Mouse (Mus musculus) CD8-positive naive resting alpha-beta T cell, adult 2 months (primary cell): ENCODE measurements around the gene Pde6h.
A peak's percentile ranks its signal among the peaks of the same experiment; 100 is the strongest.

Experiments
- DNase-seq, 2 experiments: peaks; one replicate each; pipeline ENCODE4 v3.0.0; 2022; ENCODE audit warnings: low read depth in 2 of 2, low spot score in 2 of 2

The Pde6h gene

DNA sequence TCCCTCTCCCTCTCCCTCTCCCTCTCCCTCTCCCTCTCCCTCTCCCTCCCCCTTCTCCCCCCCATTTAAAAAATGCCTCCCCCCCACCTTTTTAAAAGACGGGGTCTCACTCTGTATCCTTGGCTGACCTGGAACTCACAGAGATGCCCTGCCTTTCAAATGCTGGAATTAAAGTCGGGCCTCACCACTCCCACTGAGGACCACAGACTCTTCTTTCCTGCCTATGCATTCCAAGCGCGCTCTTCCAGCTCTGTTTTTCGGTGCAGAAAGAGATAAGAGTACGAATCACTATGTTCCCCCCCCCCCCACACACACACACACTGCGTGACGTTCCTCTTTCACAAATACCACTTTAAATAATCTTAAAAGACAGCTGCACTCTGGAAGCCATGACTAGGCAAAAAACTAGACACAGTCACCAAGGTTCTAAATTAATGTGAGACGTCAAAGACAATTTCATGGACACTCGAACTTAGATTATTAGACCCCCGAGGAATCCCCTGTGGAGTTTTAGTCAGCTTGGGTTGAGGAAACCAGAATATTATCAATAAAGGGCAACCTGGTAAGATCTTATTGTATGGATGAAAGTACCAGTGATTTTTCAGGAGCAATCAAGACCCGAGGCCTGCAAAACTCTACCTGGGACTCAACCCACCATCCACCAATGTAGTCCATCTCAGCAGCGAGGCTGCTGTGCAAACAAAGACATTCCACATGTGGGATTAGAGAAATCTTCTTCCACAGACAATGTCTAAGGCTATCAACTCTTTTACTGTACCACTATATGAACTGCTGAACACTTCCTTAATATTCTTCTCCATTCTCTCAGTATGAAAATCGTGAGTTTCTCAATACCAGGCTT, 15.9 kb downstream of the Pde6h start:
- no peak for DNase-seq

DNA sequence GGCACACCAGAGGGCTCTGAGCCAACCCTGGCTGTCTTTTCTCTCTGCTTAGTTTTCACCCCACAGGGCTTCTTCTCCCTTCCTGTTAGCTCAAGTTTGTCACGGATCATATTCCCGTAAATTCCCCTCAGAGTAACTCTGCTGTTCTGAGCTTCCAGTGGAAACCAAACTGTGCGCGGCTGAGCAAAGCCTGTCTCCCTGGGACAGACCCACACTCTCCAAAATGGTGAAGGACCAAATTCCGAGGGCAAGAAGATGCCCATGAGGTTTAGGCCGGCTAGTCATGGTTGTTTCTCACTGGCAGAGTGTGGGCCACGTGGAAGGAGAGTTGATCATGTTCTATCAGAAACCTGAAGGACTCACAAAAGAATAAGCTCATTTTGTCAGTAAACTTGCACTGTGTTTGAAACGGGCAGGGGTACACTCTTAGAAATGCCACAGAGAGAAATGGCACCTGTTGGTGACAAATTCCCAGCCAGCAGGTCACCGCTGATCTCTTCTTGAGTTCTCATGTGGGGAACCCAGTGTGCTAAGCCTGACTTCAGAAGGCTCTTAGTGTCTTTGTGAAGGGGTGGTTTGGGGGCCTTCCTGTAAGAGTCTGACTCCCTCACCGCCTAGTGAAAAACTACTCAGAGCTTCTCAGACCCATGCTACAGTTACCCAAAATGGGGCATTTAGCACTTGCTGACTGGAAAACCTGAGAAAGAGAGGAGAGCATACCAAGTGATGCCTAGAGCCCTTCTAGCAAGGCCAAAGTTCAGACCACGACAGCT, 16.7 kb downstream of the Pde6h start:
- peak; percentile 40 to 46 for DNase-seq

DNA sequence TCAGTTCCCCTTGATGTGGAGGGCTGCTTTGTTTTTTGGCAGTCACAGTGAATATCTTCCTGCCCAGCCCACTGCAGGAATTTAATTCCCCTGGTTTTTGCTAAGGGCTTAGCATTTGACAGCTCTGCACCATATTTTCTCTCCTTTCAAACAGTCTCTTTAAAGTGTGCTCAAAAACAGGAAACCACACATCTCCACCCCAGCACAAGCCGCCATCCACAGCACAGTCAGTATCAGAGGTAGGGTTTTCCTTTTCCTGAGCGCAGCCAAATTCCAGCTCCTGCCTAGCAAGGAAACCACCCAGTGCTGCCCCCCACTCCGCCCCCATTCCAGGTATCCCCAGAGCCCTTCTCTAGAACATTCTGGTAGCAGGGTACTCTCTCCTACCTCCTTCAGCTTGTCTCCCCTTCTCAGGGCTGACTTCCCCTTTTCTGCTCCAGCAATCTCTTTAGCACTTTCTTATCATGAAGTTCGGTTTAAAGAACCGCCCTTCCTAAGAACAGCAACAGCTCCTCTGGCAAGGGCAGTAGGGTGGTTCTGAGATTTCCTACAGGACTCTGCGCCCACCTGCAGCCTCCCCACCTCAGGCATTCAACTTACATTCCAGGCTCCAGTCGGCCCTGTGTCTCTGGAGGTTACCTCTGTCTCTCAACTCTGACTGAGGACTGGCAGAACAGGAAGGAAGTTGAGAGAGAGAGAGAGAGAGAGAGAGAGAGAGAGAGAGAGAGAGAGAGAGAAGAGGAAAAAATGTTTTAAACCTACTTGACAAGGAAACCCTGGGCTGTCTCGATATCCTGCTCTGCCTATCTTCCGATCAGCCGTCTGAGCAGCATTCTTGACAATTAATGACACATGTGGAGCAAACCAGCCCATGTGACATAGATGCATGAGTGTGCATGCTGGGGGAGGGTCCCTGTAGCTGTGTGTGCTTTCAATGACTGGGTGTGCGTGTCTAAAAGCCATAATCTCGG, 17.7 kb downstream of the Pde6h start, which contains the start of gene Arhgdib:
Arhgdib (minus strand) TSS at position 849 of the 971 bp plus-strand sequence.
- peak; percentile 58 to 66 for DNase-seq

DNA sequence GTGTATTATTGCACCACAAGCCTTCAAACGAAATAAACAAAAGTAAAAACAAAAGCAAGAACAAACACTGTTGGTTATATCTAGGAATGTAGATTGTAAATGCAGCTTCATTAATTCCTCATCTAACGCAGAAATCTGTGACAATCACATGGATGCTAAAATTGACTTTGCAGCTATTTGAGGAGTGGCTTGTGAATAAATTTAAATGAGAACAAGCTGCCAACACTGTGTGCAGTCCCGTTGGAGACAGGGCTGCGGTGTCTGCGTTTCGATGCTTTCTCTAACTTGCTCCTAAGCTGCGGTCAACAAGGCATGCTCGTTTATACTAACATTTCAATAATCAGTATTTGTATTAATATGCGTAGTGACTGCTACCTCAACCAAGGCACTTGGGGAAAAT, 18.6 kb downstream of the Pde6h start:
- no peak for DNase-seq

DNA sequence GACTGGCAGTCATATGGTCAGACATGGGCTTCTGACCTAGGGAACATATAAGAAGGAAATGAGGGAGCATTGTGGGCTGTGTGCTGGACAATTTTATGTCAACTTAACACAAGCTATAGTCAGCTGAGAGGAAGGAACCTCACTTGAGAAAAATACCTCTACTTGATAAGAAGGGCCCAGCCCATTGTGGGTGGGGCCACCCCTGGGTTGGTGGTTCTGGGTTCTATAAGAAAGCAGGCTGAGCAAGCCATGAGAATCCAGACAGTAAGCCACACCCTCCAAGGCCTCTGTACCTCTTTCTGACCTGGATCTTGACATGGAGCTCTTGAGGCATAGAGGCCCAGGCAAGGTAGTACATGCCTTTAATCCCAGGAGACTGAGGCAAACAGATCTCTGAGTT, 19.8 kb downstream of the Pde6h start:
- no peak for DNase-seq

DNA sequence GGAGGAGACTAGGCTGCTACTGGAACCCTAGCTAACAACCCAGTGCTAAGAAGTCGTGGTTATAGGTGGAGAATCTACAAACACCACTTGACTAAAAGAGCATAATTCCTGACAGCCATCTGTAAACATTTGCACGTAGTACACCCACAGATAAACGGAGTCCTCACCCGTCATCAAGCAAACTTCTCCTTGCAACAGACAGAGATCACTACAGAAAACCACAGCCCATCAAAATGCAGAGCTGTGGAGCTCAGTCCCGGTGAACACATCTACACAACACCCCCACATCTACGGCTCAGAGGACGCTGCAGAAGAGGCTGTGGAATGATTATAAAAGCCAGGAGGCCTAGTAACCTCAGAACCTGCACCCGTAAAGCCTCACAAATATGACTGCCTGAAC, 20.9 kb downstream of the Pde6h start:
- DNase-seq = peak in 1 of 2 experiments; percentile 47

DNA sequence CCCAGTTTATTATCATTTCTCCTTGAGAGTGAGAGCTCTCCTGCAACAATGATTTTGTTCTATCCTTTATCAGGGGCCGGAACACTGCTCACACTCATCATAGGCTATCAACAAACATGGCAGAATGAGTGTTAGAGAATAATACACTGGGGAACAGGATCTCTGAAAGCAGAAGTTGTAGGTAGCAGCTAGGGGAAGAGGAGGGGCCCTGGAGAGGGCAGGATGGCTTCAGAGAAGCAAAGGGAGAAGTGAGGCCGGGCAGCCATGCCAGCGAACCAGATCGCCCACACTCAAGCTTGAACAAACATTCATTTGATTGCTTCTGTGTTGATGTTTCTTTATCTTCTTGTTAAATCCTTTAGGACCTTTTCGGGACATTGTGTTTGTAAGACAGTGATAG, 22.6 kb downstream of the Pde6h start:
- no peak for DNase-seq

DNA sequence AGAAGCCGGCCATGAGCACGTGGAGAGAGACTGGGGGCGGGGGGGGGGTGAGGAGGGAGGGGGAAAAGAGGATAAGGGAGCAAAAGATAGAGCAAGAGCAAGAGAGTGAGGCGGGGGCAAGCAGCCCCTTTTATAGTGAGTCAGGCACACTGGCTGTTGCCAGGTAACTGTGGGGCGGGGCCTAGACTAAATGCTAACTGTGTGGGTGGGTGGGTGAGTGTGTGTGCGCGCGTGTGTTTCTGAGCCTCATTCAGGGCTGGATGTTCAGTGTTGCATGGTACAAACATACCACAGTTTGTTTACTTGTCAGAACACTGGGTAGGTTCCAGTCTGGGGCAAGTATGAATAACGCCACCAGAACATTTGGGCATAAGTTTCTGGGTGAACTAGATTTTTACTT, 23.3 kb downstream of the Pde6h start:
- DNase-seq = peak; percentile 53 to 68

DNA sequence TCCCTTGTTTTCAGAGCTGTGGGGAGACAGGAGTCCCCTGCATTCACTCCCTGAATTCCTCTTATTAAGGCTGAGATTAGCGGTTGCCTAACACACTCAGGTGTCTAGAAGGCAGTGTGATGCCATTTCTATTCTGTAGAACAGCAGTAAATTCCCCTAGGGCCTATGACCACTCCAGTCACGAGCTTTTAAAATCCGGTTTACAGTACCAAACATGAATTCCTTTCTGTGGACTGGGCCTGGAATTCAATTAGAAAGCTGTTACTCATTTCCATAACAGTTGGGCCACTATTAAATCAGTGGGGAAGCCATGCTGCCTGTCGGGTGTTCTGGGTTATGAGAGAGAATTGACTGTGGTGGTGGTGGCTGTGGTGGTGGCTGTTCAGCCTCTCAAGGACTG, 24.1 kb downstream of the Pde6h start:
- no peak for DNase-seq

DNA sequence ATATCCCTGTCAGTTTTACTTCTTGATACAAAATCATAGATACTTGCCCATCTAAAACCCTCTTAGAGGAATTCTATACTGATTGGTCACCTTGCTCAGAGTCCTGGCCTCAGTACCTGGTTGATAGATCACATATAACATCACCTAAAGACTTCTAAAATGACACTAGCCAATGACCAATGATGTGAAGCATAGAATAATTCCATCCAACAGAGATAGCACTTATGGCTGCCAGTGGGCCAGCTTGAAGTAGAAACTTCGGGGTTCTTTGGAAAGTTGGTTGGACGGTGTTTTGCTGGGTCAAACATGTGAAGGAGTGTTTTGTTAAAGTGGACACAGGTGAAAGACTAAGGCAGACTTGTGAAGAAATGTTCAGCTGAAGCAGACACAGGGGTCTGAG, 26.5 kb downstream of the Pde6h start:
- no peak for DNase-seq

DNA sequence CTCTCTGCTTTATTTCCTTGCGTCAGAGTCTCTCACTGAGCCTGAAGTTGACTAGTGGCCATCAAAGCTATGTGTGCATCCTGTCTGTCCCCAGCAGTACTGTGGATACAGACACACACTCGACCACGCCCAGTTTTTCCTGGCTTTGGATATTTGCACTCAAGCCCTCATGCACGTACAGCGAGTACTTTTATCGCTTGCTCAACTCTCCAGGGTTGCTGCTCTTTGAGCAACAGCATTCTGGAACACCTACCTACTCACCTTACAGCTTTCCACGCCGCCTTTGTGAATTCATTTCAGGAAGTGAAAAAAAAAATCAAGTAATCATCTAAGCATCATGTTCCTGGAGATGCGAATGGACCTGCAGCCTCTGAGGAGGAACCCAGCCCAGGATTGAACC, 29.3 kb downstream of the Pde6h start:
- no peak for DNase-seq

DNA sequence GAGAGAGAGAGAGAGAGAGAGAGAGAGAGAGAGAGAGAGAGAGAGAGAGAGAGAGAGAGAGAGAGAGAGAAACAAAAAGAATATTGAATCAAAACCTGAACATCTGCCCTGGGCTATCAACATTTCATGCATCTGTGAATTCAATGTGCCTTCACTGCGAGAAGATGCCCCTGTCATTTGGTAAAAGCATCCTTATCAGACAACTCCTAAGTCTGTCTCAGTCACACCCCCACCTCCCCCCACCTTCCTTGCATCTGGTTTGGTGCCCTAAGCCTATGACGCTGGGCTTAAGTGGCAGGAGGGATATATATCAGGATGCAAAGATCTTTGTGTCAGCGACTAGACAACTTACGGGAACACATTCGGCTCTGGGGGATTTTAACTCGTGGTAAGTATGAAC, 30.6 kb downstream of the Pde6h start:
- no peak for DNase-seq

DNA sequence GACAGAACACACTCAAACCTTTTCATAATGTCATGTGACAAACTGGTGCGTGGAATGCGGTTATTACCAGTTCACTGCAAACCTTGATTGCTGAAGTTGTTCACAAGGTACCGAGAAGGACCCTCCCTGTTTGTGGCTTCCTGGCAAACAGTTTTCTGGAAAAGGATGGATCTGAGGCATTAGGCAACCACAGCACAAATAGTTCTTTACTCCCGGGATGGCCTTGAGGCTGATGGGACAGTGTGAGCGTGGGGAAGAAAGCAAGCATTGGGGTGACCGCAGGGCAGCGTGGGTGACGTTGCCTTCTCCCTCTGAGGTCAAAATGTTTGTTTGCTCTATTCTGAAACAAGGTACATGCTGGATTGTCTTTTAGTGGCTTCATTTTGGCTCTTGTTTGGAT, 31.1 kb downstream of the Pde6h start:
- no peak for DNase-seq

DNA sequence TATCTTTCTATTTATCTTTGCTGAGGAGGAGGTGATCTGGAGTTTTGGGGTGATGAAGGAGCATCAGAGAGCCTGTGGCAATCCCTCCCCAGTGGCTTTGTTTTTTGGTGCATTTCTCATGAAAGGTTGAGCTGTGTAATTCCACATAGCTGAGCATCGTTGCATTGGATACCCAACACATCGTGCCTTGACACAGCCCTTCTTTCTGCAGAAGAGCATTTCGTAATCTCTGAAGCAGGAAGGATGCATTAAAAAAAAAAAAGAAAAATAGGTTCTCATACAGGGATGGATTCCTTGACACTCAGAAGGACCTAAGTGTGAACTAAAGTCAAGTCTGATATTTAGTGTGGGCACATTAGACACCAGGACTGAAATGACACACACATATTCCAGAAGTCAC, 31.6 kb downstream of the Pde6h start:
- DNase-seq = no peak

DNA sequence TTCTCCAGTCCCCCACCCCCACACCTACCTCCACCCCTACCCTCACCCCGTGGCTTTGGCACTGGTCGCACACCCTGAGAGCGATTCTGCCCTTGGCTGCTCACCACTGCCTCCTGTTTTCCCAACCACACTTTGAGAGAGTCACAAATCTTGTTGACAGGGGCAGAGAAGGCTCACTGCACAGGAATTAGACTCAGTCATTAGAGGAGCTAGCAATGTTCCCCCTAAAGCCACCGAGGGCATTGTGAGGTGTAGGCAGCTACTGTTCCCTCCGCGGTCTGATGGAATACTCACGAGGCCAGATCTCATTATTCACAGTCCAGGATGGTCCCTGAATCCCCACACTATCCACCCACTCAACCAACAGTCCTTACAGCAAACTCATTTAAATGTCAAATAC, 33.4 kb downstream of the Pde6h start:
- no peak for DNase-seq

DNA sequence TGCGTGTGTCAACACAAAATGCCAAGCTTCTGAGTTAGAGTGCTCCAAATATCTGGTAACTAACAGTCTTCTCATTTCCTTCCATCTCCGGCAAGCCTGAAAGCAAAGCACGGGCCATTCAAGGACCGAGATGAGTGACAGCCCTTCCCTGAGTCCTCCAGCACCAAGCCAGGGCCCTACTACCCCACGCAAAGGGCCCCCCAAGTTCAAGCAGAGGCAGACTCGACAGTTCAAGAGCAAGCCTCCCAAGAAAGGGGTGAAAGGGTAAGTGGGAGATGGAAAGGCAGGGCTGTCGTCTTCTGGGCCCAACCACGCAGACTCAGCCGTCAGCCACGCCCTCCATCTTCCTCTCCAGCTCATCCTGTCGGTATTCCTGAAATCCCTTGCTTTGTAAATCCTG, 35.5 kb downstream of the Pde6h start:
- DNase-seq = no peak

DNA sequence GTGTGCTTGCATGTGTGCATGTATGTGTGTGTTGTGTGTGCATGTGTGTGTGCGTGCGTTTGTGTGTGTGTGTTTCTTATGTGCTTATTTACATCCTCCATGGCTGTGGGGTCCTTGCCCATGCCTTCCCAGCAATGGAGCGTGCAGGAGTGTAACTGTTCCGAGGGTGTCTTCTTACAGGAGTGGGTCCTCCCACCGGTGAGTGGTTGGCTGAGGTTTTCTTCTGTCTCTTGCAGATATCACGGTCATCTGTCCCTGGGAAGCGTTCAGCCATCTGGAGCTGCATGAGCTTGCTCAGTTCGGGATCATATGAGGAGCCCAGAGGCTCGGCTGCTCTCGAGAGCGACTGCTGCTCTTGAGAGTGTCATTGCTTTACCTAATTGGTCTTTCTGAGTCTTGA, 39.3 kb downstream of the Pde6h start:
- DNase-seq = no peak

DNA sequence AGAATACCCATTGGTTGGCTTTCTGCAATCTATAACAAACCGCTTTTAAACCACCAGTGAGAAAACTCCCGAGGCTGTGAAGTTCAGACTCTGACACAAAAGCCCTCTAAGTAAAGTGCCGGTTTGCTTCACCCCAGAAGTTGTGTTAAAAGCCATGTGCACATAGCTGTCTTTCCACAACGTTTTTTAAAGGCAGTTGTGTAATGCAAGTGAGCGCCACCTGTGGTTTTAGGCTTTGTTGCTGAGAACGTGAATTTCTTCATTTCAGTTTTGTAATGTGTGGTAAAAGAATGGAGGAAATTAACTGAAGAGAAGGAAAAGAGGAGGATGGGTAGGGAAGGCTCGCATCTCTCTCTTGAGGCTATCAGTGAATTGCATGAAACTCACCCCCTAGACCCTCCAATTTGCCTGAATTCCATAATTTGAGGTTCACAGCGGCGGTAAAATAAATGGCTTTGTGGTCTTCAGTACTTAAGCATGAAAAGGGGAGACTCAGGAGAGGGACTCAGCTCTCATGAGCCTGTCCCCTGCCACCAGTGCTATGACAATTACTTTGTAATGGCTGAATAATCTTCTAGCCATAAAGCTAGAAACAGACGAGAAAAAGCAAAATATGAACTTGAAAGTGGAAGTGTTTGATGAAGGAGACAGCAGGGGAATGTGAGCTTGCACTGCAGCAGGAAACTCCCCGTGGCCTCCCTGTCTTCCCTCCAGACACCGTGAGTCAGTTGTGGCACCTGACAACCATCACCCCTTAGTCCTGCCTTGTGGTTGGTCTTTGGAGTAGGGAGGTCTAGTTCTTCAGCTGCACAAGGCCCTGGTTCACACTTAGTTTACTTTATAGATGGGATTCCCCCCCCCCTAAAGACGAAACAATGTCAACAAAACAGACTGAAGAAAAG, 41.2 kb downstream of the Pde6h start:
- no peak for DNase-seq

DNA sequence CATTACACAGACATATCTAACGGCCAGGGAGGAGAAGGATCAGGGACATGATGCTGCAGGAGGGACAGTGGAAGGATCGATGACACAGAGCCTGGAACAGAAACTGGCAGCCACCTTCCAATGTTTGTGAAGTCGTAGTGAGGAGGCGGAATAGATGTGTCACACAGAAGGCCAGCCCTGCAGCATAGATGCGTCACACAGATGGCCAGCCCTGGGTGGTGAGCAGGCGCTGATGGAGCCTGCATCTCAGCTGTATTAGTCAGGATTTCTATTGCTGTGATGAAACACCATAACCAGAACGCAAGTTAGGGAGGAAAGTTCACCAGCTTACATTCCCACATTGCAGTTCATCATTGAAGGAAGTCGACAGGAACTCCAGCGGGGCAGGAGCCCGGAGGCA, 42.3 kb downstream of the Pde6h start:
- no peak for DNase-seq

DNA sequence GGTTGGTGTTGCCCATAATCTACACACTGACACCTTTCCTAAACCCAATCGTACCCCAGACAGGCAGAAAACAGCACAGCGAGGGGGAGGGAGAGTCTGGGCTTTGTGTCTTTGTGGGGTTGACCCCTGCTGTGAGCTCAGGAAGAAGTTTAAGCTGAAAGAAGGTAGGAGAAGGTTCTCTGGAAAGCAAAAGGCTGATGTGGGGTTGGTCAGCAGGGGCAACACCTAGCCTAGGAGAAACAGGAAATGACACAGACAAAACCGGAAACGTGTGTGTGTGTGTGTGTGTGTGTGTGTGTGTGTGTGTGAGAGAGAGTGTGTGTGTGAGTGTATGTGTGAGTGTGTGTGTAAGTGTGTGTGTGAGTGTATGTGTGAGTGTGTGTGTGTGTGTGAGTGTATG, 43.8 kb downstream of the Pde6h start:
- DNase-seq = peak in 1 of 2 experiments; percentile 47
